Mouse (Mus musculus): ENCODE results near the gene Kif19a.

Kif19a gene

DNA sequence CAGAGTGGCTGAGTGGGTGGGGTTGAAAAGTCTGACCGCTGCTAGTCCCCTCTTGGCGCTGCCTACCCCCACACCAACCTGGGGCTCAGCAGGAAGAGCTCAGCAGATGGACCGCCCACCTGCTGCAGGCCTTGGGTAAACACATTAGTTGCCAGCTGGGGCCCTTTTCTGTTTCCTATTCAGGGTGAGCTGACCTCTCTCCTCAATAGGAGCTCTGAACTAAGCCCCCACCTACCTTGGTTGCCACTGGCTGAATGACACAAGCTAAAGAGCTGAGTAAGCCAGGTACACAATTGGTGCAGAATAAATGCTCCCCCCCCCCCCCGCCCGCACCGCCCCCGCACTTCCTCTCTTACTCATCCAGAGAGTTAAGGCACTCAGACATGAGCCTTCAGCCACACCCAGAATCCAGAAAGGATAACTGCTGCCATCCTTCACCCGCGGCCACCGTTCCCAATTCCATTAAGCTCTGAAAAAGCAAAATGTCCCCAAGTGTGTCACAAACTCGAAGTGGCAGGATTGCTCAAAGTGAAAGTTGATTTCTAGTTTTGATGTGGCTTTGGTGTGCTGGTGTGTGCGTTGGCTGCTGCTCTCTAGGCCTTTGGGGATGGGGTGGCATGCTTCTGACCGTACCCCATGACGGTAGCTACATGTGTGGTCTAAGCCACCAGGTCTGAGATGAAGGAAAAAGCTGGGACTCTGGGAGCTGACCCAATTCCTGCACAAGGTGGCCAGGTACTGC is 42.7 kb downstream of the Kif19a start:
- DNase-seq (ENCODE audit: low read depth) = no peak

GRCm38 (mm10) chr11:114809371-114809770 is 44.2 kb downstream of the Kif19a start:
- no peak for DNase-seq (ENCODE audit: low read depth)

DNA sequence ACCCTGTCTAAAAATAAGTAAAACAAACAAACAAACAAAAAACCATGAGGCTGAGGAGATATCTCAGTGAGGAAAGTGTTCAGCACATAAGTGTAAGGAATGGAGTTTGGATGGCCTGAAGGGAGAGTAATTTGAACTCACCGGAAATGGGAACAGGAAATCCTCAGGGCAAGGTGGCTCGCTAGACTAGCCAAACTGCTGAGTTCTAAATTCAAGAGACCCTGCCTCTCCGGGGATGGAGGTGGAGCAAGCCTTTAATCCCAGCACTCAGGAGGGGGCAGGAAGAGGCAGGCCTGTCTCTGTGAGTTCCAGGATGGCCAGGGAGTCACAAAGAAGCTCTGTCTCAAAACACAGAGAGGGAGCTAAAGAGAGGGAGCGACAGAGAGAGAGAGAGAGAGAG is 45.2 kb downstream of the Kif19a start:
- no peak for DNase-seq (ENCODE audit: low read depth)

DNA sequence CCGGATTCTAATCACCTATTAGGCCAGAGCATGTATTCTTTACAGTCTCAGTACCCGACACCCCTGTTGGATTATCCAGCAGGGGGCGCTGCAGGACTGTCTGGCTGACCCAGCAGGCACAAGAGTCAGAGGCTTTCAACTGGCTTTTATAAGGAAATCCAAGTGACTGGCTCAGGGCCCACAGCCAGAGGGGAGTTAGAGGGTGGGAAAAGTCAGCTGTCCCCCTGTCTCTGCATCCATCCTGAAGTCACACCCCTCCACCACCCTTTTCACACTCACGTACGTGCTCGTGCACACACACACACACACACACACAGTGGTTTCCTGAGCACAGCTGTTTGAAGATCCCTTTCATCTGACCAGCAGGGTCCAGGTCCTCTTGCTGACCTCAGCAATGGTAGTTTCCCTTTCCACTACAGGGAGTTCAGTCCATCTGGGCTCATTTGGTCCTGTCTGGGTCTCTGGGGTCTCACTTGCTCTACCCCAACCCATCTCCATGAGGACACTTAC is 47.6 kb downstream of the Kif19a start:
- peak; percentile 80 for DNase-seq (ENCODE audit: low read depth)

DNA sequence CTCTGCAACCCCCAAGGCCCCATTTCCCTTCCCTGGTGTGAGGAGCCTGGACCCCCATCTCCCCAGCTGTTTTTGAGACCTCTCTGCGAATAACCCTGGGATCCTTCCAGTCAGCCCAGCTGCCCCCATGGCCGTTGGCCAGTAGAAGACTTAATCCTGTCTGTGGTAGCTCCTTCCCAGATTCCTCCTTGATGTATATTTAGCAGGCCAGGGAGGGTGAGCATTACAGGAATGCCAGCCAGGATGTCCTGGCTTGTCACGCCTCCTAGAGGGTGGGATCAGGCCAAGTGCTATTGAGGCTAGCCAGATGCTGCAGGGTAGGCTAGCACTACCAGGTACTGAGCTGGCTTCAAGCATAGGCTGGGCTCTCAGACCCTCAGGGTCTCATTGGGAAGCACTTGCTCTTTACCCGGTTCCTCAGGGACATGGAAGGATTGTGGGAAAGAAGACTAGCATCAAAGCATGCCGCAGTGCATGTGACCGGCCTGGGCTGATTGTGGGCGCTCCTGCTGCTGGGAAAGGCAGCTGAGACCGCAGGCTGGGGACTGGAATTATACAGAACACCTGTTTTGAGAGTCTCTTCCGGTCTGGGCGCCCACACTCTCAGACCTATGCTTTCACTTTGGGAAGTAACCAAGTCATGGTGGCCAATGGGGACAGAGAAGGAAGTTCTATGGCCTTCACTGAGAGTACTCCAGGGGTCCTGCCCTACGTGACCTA is 49.8 kb downstream of the Kif19a start:
- DNase-seq (ENCODE audit: low read depth) = no peak

- no peak for DNase-seq (ENCODE audit: low read depth)
Measured at GRCm38 (mm10) chr11:114816934-114817333, 51.7 kb downstream of the Kif19a start.

- DNase-seq (ENCODE audit: low read depth) = no peak
Measured at GRCm38 (mm10) chr11:114818185-114818584, 53.0 kb downstream of the Kif19a start.

GRCm38 (mm10) chr11:114819110-114819509 is 53.9 kb downstream of the Kif19a start:
- DNase-seq (ENCODE audit: low read depth) = no peak

GRCm38 (mm10) chr11:114820444-114820843 is 55.3 kb downstream of the Kif19a start:
- no peak for DNase-seq (ENCODE audit: low read depth)

DNA sequence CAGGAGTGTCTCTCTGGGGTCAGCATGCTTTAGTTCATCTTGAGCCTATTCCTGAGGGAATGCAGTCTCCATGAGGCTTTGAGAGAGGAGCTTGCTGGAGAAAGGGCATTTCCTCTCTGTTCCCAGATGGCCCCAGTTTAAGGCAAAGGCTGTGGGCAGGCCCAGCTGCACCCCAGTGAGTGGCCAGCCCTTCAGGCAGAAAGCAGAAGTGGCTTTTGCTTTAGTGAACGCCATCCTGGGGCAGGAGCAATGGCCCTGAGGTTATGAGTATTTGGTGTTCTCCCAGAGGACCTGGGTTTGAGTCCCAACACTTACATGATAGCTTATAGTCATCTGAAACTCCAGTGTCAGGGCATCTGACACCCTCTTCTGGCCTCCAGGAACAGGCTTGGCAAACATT is 56.1 kb downstream of the Kif19a start:
- DNase-seq (ENCODE audit: low read depth) = no peak

DNA sequence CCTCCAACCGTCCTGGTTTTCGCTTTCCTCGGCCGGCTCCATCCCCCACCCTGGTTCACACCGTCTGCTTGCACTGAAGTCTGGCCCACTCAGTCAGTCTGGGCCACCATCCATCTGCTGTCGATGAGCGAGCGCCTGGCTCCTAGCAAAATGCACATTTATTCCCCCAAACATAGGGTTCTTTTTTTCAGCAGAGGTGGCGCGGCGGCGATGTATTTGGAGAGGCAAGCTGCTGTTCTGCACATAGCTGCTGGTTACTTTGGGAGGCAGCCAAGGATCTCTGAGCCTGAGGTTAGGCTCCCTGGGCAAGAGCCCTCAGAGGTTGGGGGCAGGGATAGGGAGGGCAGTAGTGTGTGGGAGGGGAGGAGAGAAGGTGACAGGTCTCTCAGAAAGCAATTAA is 57.5 kb downstream of the Kif19a start:
- no peak for DNase-seq (ENCODE audit: low read depth)

GRCm38 (mm10) chr11:114823199-114823725 is 58.1 kb downstream of the Kif19a start:
- DNase-seq (ENCODE audit: low read depth) = no peak

DNA sequence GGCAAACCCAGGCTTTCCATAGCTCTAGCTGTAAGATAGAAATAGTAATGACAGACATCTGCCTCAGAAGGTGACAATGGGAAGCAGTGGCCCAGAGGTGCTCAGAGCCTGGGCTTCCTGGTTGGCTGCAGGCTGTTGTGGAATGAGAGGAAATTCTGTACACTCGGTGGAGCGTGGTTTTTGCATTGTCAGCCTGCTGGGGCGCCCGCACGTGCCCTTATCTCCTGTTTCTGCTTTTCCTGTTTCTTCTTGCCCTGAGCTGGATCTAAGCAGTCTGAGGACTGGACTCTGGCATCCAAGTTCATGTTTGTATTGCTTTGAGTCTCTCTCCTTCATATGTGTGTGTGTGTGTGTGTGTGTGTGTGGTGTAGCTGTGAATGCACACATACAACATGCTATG is 61.5 kb downstream of the Kif19a start:
- DNase-seq (ENCODE audit: low read depth) = no peak

- DNase-seq (ENCODE audit: low read depth) = no peak
Measured at GRCm38 (mm10) chr11:114829499-114830432, 64.6 kb downstream of the Kif19a start.

GRCm38 (mm10) chr11:114830433-114830773 is 65.2 kb downstream of the Kif19a start:
- no peak for DNase-seq (ENCODE audit: low read depth)

- DNase-seq (ENCODE audit: low read depth) = no peak
Measured at GRCm38 (mm10) chr11:114833166-114833565, 68.0 kb downstream of the Kif19a start.
